Mouse (Mus musculus): Measurements from ENCODE around the gene 2310050C09Rik. TPM values are rescaled to one million over a fixed set of nuclear protein-coding genes. Genes with fewer than 3 reads are reported as not detected.

2310050C09Rik gene
- not detected in 2 replicates for polyA plus RNA-seq (2015; fragmentation: Nextera tagmentation; extraction: Ambion mirVana)

- Histone ChIP-seq H3K27me3 (ENCODE audit: insufficient read depth, low read length) (no peaks in the 10 kb centered on the region), H3K9me3 (ENCODE audit: low read length) (no peaks in the 10 kb centered on the region), H3K36me3 (replicated peaks; ENCODE audit: insufficient read depth, low read length) (no peaks in the 10 kb centered on the region), H3K4me1 (ENCODE audit: insufficient read depth) (no peaks in the 10 kb centered on the region), H3K4me2 (ENCODE audit: low read depth, low read length) (no peak within 1 kb of the TSS), H3K9ac (replicated peaks) (no peak within 1 kb of the TSS), H3K27ac (ENCODE audit: low read depth) (no peak within 1 kb of the TSS), H3K4me3 (ENCODE audit: low read depth, low read length) (no peak within 1 kb of the TSS)
- TF ChIP-seq CTCF (IDR thresholded peaks at IDR 0.05; ENCODE audit: low read depth) (no peak), EP300 (IDR thresholded peaks at IDR 0.05; ENCODE audit: low read depth) (no peak)
- no peak for ATAC-seq
- no peak for DNase-seq
- 73% methylated on average over 4 of the region's 4 CpGs for WGBS (ENCODE audit: insufficient replicate concordance)
Measured at GRCm38 (mm10) chr3:92870116-92870515, at the start of gene 2310050C09Rik. 2310050C09Rik (minus strand) TSS chr3:92870216.

DNA sequence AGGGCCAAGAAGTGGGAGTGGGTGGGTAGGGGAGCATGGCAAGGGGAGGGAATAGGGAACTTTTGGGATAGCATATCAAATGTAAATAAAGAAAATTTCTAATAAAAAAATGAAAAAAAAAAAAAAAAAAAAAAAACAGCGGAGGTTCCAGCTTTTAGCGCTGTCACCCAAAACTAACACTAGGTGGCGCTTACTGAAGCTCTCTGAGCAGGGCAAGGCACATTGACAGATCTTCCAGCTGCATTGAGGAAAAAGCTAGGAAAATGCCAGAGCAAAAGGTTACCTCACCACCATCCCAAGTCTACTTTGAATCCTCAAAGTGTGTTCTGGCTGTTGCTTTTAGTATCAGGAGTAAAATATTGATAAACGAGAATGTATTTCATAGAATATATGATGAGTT lies 37.6 kb upstream of the 2310050C09Rik start:
- DNase-seq = no peak
- Histone ChIP-seq H3K4me3 (ENCODE audit: low read depth, low read length) (no peak overlapping the region), H3K4me2 (ENCODE audit: low read depth, low read length) (no peak overlapping the region), H3K9ac (replicated peaks) (no peak overlapping the region), H3K36me3 (replicated peaks; ENCODE audit: insufficient read depth, low read length) (no peaks in the 10 kb centered on the region), H3K27ac (ENCODE audit: low read depth) (no peak overlapping the region), H3K9me3 (ENCODE audit: low read length) (no peaks in the 10 kb centered on the region), H3K4me1 (ENCODE audit: insufficient read depth) (no peaks in the 10 kb centered on the region), H3K27me3 (ENCODE audit: insufficient read depth, low read length) (no peaks in the 10 kb centered on the region)
- no peak for ATAC-seq
- TF ChIP-seq EP300 (IDR thresholded peaks at IDR 0.05; ENCODE audit: low read depth) (no peak), CTCF (IDR thresholded peaks at IDR 0.05; ENCODE audit: low read depth) (peak; percentile 58)
- 25% methylated on average over 4 of the region's 4 CpGs for WGBS (ENCODE audit: insufficient replicate concordance)

DNA sequence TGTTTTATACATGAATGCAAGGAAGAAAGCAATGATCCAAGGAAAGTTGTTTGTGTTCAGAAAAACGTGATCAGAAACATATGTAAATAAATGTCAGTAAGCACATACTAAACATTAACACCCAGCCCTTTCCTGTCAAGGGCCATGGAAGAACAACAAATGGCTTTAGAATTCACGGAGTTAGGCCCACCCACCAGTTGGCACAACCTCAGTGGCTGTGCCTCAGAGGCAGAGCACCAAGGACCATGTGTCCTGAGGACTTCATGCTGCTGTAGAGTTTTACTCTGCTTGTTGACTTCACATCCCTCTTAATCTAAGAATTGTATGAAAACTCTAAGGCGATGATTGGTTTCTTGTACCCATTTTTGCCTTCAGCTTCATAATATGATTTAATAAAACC lies 35.2 kb upstream of the 2310050C09Rik start:
- WGBS (ENCODE audit: insufficient replicate concordance) = 47% methylated on average over 3 of the region's 3 CpGs
- DNase-seq (no peak), ATAC-seq (no peak)
- H3K4me2 ChIP-seq (ENCODE audit: low read depth, low read length) = no peak overlapping the region
- no peaks in the 10 kb centered on the region for H3K9me3 ChIP-seq (ENCODE audit: low read length)
- no peaks in the 10 kb centered on the region for H3K27me3 ChIP-seq (ENCODE audit: insufficient read depth, low read length)
- no peak for TF ChIP-seq EP300 (IDR thresholded peaks at IDR 0.05; ENCODE audit: low read depth)
- no peak for TF ChIP-seq CTCF (IDR thresholded peaks at IDR 0.05; ENCODE audit: low read depth)
- H3K27ac ChIP-seq (ENCODE audit: low read depth) = no peak overlapping the region
- no peak overlapping the region for H3K9ac ChIP-seq (replicated peaks)
- H3K4me1 ChIP-seq (ENCODE audit: insufficient read depth) = no peaks in the 10 kb centered on the region
- no peaks in the 10 kb centered on the region for H3K36me3 ChIP-seq (replicated peaks; ENCODE audit: insufficient read depth, low read length)
- H3K4me3 ChIP-seq (ENCODE audit: low read depth, low read length) = no peak overlapping the region

DNA sequence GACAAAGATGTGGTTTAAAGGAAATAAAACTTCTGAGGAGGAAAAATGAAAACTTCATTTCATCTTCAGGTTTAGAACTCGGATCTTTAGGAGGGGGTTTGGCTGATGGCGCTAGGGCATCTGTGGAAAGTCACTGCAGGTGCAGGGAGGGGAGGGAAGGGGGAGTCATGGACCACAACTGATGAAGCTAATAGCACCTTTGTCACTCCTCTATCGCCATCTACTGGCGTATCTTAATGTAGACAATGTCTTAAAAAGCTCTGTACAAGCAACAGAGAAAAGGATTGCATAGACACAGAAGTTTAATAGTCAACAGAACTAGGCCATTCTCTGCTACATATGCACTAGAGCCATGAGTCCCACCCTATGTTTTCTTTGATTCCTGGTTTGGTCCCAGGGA lies 33.6 kb upstream of the 2310050C09Rik start:
- no peaks in the 10 kb centered on the region for H3K9me3 ChIP-seq (ENCODE audit: low read length)
- H3K27ac ChIP-seq (ENCODE audit: low read depth) = no peak overlapping the region
- ATAC-seq = no peak
- no peak overlapping the region for H3K9ac ChIP-seq (replicated peaks)
- no peak overlapping the region for H3K4me2 ChIP-seq (ENCODE audit: low read depth, low read length)
- peak; percentile 35 for TF ChIP-seq CTCF (IDR thresholded peaks at IDR 0.05; ENCODE audit: low read depth)
- TF ChIP-seq EP300 (IDR thresholded peaks at IDR 0.05; ENCODE audit: low read depth) = no peak
- DNase-seq = no peak
- WGBS (ENCODE audit: insufficient replicate concordance) = 26% methylated on average over 4 of the region's 4 CpGs
- H3K4me3 ChIP-seq (ENCODE audit: low read depth, low read length) = no peak overlapping the region
- H3K27me3 ChIP-seq (ENCODE audit: insufficient read depth, low read length) = no peaks in the 10 kb centered on the region
- H3K4me1 ChIP-seq (ENCODE audit: insufficient read depth) = no peaks in the 10 kb centered on the region
- H3K36me3 ChIP-seq (replicated peaks; ENCODE audit: insufficient read depth, low read length) = no peaks in the 10 kb centered on the region

DNA sequence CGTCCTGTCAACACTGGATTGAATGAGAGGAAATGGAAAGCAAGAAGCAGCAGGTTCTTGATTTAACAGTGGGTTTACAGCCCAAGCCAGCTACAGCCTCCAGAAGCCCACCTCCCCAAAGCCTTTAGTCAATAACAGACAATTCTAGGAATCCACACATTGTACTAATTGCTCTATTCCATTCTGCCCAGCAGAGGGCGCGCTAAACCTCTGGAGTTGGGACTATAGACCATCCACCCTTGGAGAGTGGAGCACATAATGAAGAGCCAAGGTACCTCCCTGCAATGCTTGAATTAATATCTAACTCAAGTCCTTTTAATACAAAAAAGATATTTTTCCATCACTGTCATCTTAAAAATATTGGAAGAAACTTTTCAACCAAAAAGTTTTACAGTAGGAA lies 33.0 kb upstream of the 2310050C09Rik start:
- WGBS (ENCODE audit: insufficient replicate concordance) = 23% methylated on average over 3 of the region's 3 CpGs

GRCm38 (mm10) chr3:92894489-92894888 lies 24.5 kb upstream of the 2310050C09Rik start:
- Histone ChIP-seq H3K27ac (ENCODE audit: low read depth) (no peak overlapping the region), H3K4me3 (ENCODE audit: low read depth, low read length) (no peak overlapping the region), H3K4me2 (ENCODE audit: low read depth, low read length) (no peak overlapping the region), H3K9ac (replicated peaks) (no peak overlapping the region), H3K4me1 (ENCODE audit: insufficient read depth) (no peaks in the 10 kb centered on the region), H3K9me3 (ENCODE audit: low read length) (no peaks in the 10 kb centered on the region), H3K27me3 (ENCODE audit: insufficient read depth, low read length) (no peaks in the 10 kb centered on the region), H3K36me3 (replicated peaks; ENCODE audit: insufficient read depth, low read length) (no peaks in the 10 kb centered on the region)
- 42% methylated on average over 1 of the region's 1 CpGs for WGBS (ENCODE audit: insufficient replicate concordance)
- no peak for ATAC-seq
- TF ChIP-seq EP300 (IDR thresholded peaks at IDR 0.05; ENCODE audit: low read depth) (no peak), CTCF (IDR thresholded peaks at IDR 0.05; ENCODE audit: low read depth) (no peak)
- DNase-seq = no peak

More for the DNA sequence above, 33.0 kb upstream of the 2310050C09Rik start:
- H3K27ac ChIP-seq (ENCODE audit: low read depth) = no peak overlapping the region
- TF ChIP-seq EP300 (IDR thresholded peaks at IDR 0.05; ENCODE audit: low read depth) (no peak), CTCF (IDR thresholded peaks at IDR 0.05; ENCODE audit: low read depth) (peak; percentile 68)
- DNase-seq = peak; percentile 29
- no peak overlapping the region for H3K4me3 ChIP-seq (ENCODE audit: low read depth, low read length)
- H3K4me1 ChIP-seq (ENCODE audit: insufficient read depth) = no peaks in the 10 kb centered on the region
- no peaks in the 10 kb centered on the region for H3K36me3 ChIP-seq (replicated peaks; ENCODE audit: insufficient read depth, low read length)
- no peak overlapping the region for H3K4me2 ChIP-seq (ENCODE audit: low read depth, low read length)
- ATAC-seq = no peak
- no peaks in the 10 kb centered on the region for H3K27me3 ChIP-seq (ENCODE audit: insufficient read depth, low read length)
- H3K9ac ChIP-seq (replicated peaks) = no peak overlapping the region
- no peaks in the 10 kb centered on the region for H3K9me3 ChIP-seq (ENCODE audit: low read length)

- ATAC-seq (no peak), DNase-seq (no peak)
- Histone ChIP-seq H3K36me3 (replicated peaks; ENCODE audit: insufficient read depth, low read length) (no peaks in the 10 kb centered on the region), H3K4me2 (ENCODE audit: low read depth, low read length) (no peak overlapping the region), H3K9me3 (ENCODE audit: low read length) (no peaks in the 10 kb centered on the region), H3K4me3 (ENCODE audit: low read depth, low read length) (no peak overlapping the region), H3K4me1 (ENCODE audit: insufficient read depth) (no peaks in the 10 kb centered on the region), H3K27ac (ENCODE audit: low read depth) (no peak overlapping the region), H3K27me3 (ENCODE audit: insufficient read depth, low read length) (no peaks in the 10 kb centered on the region), H3K9ac (replicated peaks) (no peak overlapping the region)
- no peak for TF ChIP-seq EP300 (IDR thresholded peaks at IDR 0.05; ENCODE audit: low read depth)
- TF ChIP-seq CTCF (IDR thresholded peaks at IDR 0.05; ENCODE audit: low read depth) = no peak
- 57% methylated on average over 3 of the region's 3 CpGs for WGBS (ENCODE audit: insufficient replicate concordance)
Measured at GRCm38 (mm10) chr3:92894063-92894462, 24.0 kb upstream of the 2310050C09Rik start.

Measured in liver, postnatal 0 days (tissue).